Mouse (Mus musculus) hindbrain, embryonic 14.5 days (tissue): Measurements from ENCODE around the gene Tbkbp1. TPM values are rescaled to one million over a fixed set of nuclear protein-coding genes. Genes with fewer than 3 reads are reported as not detected.

Experiments used
- ATAC-seq: fragments of 200-750 bp; cut with Nextera tagmentation; 2 replicates; pipeline ENCODE4 v1.8.0; 2017; ENCODE audit warnings: moderate number of reproducible peaks, mild to moderate bottlenecking, moderate TSS enrichment, moderate library complexity; ENCODE audit not compliant: low FRiP score
- DNase-seq: peaks from one replicate; pipeline ENCODE4 v3.0.0-alpha.2; 2015; ENCODE audit warnings: low spot score
- H3K27ac ChIP-seq: fragments of 300-500 bp; sonication (generic); 2 replicates; pipeline ENCODE4 v1.5.1; 2014; ENCODE audit warnings: mild to moderate bottlenecking, moderate library complexity
- H3K27me3 ChIP-seq: fragments of 300-500 bp; sonication (generic); 2 replicates; pipeline ENCODE4 v1.6.1; 2014; ENCODE audit warnings: mild to moderate bottlenecking, low read length, mixed read lengths; ENCODE audit not compliant: control insufficient read depth, insufficient read depth
- H3K36me3 ChIP-seq: fragments of 300-500 bp; sonication (generic); replicated peaks from 2 replicates; pipeline ENCODE4 v1.6.1; 2014; ENCODE audit not compliant: control insufficient read depth, insufficient read depth
- H3K4me1 ChIP-seq: fragments of 300-500 bp; sonication (generic); replicated peaks from 2 replicates; pipeline ENCODE4 v1.6.1; 2014; ENCODE audit warnings: antibody characterized with exemption, low read length, mixed read lengths; ENCODE audit not compliant: control insufficient read depth, insufficient read depth
- H3K4me2 ChIP-seq: fragments of 300-500 bp; sonication (generic); replicated peaks from 2 replicates; pipeline ENCODE4 v1.6.1; 2014; ENCODE audit warnings: mild to moderate bottlenecking, moderate library complexity
- H3K4me3 ChIP-seq: fragments of 300-500 bp; sonication (generic); replicated peaks from 2 replicates; pipeline ENCODE4 v1.5.1; 2014; ENCODE audit warnings: mild to moderate bottlenecking, low read length
- H3K9ac ChIP-seq: fragments of 300-500 bp; sonication (generic); 2 replicates; pipeline ENCODE4 v1.6.1; 2014
- H3K9me3 ChIP-seq: fragments of 300-500 bp; sonication (generic); 2 replicates; pipeline ENCODE4 v1.6.1; 2016; ENCODE audit warnings: low read length; ENCODE audit not compliant: control insufficient read depth
- WGBS: fragments of 180-500 bp; shearing (Covaris S2); extraction: QIAGEN DNeasy Blood & Tissue Kit; methylation state at CpG from one replicate; pipeline ENCODE4 v1.1.7; 2014; 5-methylcytosine and 5-hydroxymethylcytosine counted together
- polyA plus RNA-seq: library from polyadenylated mRNA; unstranded; fragments of >200 nt; fragmentation: Nextera tagmentation; extraction: Ambion mirVana; gene quantifications from 2 replicates; pipeline ENCODE4 v1.2.1, GENCODE M21; 2014

The Tbkbp1 gene
- polyA plus RNA-seq, 1 experiment from 2014 or later, result 10.8 TPM

GRCm38 (mm10) chr11:97189231-97189630 is 37.9 kb upstream of the Tbkbp1 start:
- H3K9ac ChIP-seq, result peak overlapping the region; percentile 70; the same call in 1 of the 2 replicates
- H3K4me3 ChIP-seq, result peak overlapping the region; percentile 96
- WGBS, result 36% methylated on average over 3 of the region's 3 CpGs
- H3K36me3 ChIP-seq, result peaks cover 20% of the 10 kb centered on the region
- H3K9me3 ChIP-seq, result no peaks in the 10 kb centered on the region
- ATAC-seq (no peak), DNase-seq (no peak)
- H3K27ac ChIP-seq, result peak overlapping the region; percentile 93; the same call in 1 of the 2 replicates
- peak overlapping the region; percentile 83 for H3K4me2 ChIP-seq
- H3K4me1 ChIP-seq, result peaks cover 15% of the 10 kb centered on the region
- H3K27me3 ChIP-seq, result no peaks in the 10 kb centered on the region

- H3K9me3 ChIP-seq, result no peaks in the 10 kb centered on the region
- peaks cover 15% of the 10 kb centered on the region for H3K4me1 ChIP-seq
- peak overlapping the region; percentile 96 for H3K4me3 ChIP-seq
- H3K27ac ChIP-seq, result peak overlapping the region; percentile 93
- no peaks in the 10 kb centered on the region for H3K27me3 ChIP-seq
- H3K4me2 ChIP-seq, result peak overlapping the region; percentile 83
- H3K36me3 ChIP-seq, result peaks cover 26% of the 10 kb centered on the region
- H3K9ac ChIP-seq, result peak overlapping the region; percentile 70
- no peak; the same call in 1 of the 2 replicates for ATAC-seq
- DNase-seq, result no peak
- under 1% methylated on average over 15 of the region's 15 CpGs for WGBS
Observed at GRCm38 (mm10) chr11:97188643-97188955, 37.3 kb upstream of the Tbkbp1 start.

- H3K9ac ChIP-seq, result peak within 1 kb of the TSS; percentile 90
- ATAC-seq, result peak; percentile 97
- peak within 1 kb of the TSS; percentile 96 for H3K4me3 ChIP-seq
- peaks cover 32% of the 10 kb centered on the region for H3K36me3 ChIP-seq
- H3K27me3 ChIP-seq, result no peaks in the 10 kb centered on the region
- under 1% methylated on average over 94 of the region's 101 CpGs for WGBS
- no peaks in the 10 kb centered on the region for H3K9me3 ChIP-seq
- peak within 1 kb of the TSS; percentile 83 for H3K4me2 ChIP-seq
- DNase-seq, result peak; percentile 98
- H3K27ac ChIP-seq, result peak within 1 kb of the TSS; percentile 97
- peaks cover 15% of the 10 kb centered on the region for H3K4me1 ChIP-seq
Observed at GRCm38 (mm10) chr11:97187764-97188642, 36.7 kb upstream of the Tbkbp1 start, which contains the start of gene Kpnb1. TSS of gene Kpnb1 (minus strand) at chr11:97187881.

DNA sequence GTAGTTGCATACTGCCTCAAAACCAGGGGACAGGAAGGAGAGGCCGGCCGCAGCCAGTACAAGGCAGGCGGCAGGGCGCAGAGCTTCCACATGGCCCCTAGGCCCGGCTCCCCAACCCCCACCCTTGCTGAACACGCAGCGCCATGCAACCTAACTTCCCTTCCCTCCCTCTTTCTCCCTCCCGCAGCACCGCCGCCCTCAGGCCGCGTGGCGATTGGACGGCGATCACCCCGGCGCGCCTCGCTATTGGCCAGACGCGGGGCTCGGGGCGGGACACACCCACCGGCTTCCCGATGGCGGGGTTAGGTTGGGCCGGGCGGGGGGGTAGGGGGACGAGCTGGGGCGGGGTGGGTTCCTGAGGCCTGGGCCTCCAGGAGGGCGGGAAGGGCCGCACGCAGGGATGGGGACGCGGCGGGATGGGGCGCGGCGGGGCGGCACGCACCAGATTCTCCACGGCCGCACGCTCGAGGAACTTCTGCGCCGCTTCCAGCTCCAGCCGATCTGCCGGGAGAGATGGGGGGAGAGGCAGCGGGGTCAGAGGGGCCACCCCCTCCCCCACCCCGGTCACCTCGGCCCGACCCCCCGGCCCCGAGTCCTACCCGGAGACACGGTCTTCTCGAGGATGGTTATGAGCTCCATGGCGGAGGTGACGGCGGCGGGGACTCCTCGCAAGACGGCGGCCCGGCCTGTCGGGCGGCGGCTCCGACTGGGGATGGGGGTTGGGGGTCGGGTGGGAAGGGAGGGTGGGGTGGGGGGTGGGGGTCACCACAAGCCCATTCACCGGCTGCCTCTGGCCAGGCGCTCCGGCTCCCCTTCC is 35.9 kb upstream of the Tbkbp1 start:
- peaks cover 40% of the 10 kb centered on the region for H3K36me3 ChIP-seq
- peaks cover 15% of the 10 kb centered on the region for H3K4me1 ChIP-seq
- no peaks in the 10 kb centered on the region for H3K27me3 ChIP-seq
- H3K9ac ChIP-seq, result peak overlapping the region; percentile 90
- peak; percentile 78 for ATAC-seq
- peak overlapping the region; percentile 96 for H3K4me3 ChIP-seq
- peak; percentile 86 for DNase-seq
- H3K9me3 ChIP-seq, result no peaks in the 10 kb centered on the region
- peak overlapping the region; percentile 61 for H3K4me2 ChIP-seq
- under 1% methylated on average over 60 of the region's 74 CpGs for WGBS
- peak overlapping the region; percentile 97 for H3K27ac ChIP-seq

GRCm38 (mm10) chr11:97185704-97186614 is 34.7 kb upstream of the Tbkbp1 start:
- Histone ChIP-seq H3K27ac (no peak overlapping the region), H3K9ac (peak overlapping the region; percentile 53), H3K9me3 (no peaks in the 10 kb centered on the region), H3K4me3 (peak overlapping the region; percentile 96), H3K4me2 (peak overlapping the region; percentile 61), H3K27me3 (no peaks in the 10 kb centered on the region), H3K36me3 (peaks cover 52% of the 10 kb centered on the region), H3K4me1 (peaks cover 15% of the 10 kb centered on the region)
- WGBS, result 75% methylated on average over 5 of the region's 5 CpGs
- no peak for ATAC-seq
- DNase-seq, result no peak

GRCm38 (mm10) chr11:97184875-97185274 is 33.6 kb upstream of the Tbkbp1 start:
- Histone ChIP-seq H3K4me2 (no peak overlapping the region), H3K4me1 (peaks cover 15% of the 10 kb centered on the region), H3K9ac (no peak overlapping the region), H3K9me3 (no peaks in the 10 kb centered on the region), H3K36me3 (peaks cover 63% of the 10 kb centered on the region), H3K27me3 (no peaks in the 10 kb centered on the region), H3K4me3 (no peak overlapping the region), H3K27ac (no peak overlapping the region)
- ATAC-seq, result no peak
- no peak for DNase-seq
- 81% methylated on average over 5 of the region's 5 CpGs for WGBS

GRCm38 (mm10) chr11:97182446-97182845 is 31.2 kb upstream of the Tbkbp1 start:
- Histone ChIP-seq H3K36me3 (peaks cover 87% of the 10 kb centered on the region), H3K27me3 (no peaks in the 10 kb centered on the region), H3K27ac (no peak overlapping the region), H3K9me3 (no peaks in the 10 kb centered on the region), H3K4me3 (no peak overlapping the region), H3K4me1 (peaks cover 8% of the 10 kb centered on the region), H3K9ac (no peak overlapping the region), H3K4me2 (no peak overlapping the region)
- WGBS, result 95% methylated on average over 3 of the region's 3 CpGs
- no peak for DNase-seq
- ATAC-seq, result no peak

DNA sequence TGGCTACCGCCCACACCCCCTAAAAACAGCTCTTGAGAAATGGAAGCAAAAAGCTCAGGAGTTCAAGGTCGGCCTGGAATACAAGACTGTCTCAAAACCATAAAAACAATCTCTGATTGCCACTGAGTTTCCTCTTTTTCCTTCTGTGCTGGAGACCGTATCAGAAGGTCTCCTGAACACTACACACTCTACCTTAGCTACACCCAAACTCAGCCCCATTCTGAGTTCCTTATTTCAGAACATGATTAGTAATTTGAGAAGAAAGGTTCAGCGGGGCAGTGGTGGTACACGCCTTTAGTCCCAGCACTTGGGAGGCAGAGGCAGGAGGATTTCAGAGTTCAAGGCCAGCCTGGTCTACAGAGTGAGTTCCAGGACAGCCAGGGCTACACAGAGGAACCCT is 29.8 kb upstream of the Tbkbp1 start:
- Histone ChIP-seq H3K4me3 (no peak overlapping the region), H3K27me3 (no peaks in the 10 kb centered on the region), H3K4me2 (no peak overlapping the region), H3K4me1 (peaks cover 2% of the 10 kb centered on the region; the same call in 1 of the 2 replicates), H3K36me3 (peaks cover 99% of the 10 kb centered on the region), H3K9ac (no peak overlapping the region), H3K27ac (no peak overlapping the region), H3K9me3 (no peaks in the 10 kb centered on the region)
- no peak for ATAC-seq
- 91% methylated on average over 5 of the region's 5 CpGs for WGBS
- no peak for DNase-seq
